Mouse (Mus musculus) liver, adult 2 months (tissue): Measurements from ENCODE around the gene Slc26a1.

Source experiments
- CTCF ChIP-seq: fragments of 200-500 bp; IDR thresholded peaks from 2 replicates; pipeline ENCODE4 v1.5.1; 2011; ENCODE audit warnings: low read depth, low read length, control low read depth
- POLR2A ChIP-seq: fragments of 200-500 bp; IDR thresholded peaks from 2 replicates; pipeline ENCODE4 v1.6.1; 2011; ENCODE audit warnings: low read length, control low read depth; ENCODE audit not compliant: insufficient read depth; ENCODE audit errors: extremely low read depth

- peak; percentile 76 for TF ChIP-seq CTCF
- no peak for TF ChIP-seq POLR2A
These were observed 16.9 kb upstream of the Slc26a1 start, which contains the start of gene Fgfrl1 for GRCm38 (mm10) chr5:108692271-108692670.
